Mouse (Mus musculus) retina, embryonic 14.5 days (tissue): Measurements from ENCODE around the gene Keap1.
"Not testable (repeated sequence)": the region's sequence is repeated elsewhere in the genome, so short reads cannot be mapped to it uniquely, and the experiment has no call there.

Source experiments
- DNase-seq: peaks from one replicate; pipeline ENCODE4 v3.0.0-alpha.2; 2015; ENCODE audit warnings: low spot score

Keap1 gene

GRCm38 (mm10) chr9:21231551-21231950, 7.6 kb downstream of the Keap1 start:
- no peak for DNase-seq

GRCm38 (mm10) chr9:21227342-21227741, 11.8 kb downstream of the Keap1 start:
- DNase-seq = no peak

GRCm38 (mm10) chr9:21225415-21225758, 13.8 kb downstream of the Keap1 start:
- no peak for DNase-seq

DNA sequence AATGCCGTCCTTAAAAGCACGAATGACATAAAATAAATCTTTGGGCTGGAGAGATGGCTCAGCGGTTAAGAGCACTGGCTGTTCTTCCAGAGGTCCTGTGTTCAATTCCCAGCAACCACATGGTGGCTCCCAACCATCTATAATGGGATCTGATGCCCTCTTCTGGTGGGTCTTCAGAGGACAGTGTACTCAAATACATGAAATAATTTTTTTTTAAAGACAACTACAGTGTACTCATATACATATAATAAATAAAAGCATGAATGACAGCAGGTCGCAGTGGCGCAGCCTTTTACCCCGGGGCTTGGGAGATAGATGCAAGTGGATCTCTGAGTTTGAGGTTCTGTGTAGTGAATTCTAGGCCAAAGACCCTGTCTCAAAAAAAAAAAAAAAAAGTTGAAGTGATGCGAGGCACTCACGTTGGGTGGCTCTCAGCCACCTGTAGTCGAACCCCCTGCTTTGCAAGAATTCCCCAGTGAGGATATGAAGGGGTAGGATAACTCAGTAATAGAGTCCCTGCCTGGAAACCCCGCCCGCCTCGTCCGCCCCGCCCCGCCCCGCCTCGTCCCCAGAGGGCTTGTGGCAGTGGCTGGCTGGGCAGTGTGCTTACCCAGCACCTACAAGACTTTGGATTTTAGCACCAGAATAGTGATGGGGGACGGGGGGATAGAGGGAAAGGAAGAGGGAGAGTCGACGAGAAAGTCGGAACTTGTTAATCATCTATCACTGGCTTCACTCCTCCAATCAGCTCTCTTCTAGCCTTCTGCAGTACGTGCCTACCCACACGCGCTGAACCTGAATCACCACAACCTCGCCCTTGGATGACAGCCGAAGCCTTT, 14.4 kb downstream of the Keap1 start:
- DNase-seq = no peak

GRCm38 (mm10) chr9:21223906-21224305, 15.3 kb downstream of the Keap1 start:
- no peak for DNase-seq

DNA sequence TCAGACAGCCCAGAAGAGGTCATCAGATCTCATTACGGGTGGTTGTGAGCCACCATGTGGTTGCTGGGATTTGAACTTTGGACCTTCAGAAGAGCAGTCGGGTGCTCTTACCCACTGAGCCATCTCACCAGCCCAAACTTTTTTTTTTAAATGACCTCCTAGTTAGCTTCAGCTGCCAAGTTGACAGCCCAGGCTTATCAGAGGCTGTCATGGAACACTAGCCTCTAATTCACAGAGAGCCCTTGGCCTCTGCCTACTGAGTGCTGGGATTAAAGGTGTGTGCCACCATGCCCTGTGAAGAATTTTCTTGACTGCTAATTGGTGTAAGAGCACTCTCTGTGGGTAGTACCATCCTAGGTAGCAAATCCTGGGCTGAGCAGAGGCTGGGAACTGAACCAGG, 15.7 kb downstream of the Keap1 start:
- not testable (repeated sequence) for DNase-seq

DNA sequence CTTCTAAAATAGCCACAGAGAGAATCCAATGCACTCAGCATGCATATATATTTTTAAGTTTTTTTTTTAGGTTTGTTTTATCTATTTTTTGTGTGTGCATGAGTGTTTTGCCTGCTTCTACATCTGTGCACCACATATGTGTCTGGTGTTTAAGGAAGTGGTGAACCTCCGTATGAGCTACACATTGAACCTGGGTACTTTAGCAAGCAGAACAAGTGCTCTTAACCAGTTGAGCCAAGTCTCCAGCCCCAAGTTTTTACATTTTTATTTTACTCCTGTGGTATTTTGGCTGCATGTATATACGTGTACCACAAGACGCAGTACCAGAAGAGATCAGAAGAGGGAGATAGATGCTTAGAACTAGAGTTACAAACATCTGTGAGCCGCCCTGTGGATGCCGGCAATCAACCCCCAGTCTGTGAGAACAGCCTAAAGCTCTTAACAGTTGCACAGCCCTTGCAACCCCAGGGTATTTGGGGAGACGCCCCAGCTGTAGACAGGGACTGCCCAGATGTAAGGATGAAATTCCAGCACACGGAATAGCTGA, 17.7 kb downstream of the Keap1 start:
- DNase-seq = peak; percentile 88

GRCm38 (mm10) chr9:21220490-21221382, 18.4 kb downstream of the Keap1 start:
- peak; percentile 96 for DNase-seq

DNA sequence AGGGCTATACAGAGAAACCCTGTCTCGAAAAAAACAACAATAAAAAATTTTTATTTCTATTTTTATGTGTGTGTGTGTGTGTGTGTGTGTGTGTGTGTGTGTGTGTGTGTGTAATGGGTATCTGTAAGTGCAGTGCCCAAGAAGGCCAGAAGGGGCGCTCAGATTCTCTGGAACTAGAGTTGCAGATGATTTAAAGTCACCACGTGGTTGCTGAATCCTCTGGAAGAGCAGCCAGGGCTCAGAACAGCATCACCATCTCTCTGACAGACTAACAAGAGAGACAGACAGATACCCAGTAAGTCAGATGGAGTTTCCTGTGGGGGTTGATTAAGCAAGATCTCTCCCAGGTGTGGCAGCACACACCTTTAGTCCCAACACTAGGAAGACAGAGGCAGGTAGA, 19.3 kb downstream of the Keap1 start:
- DNase-seq = no peak

GRCm38 (mm10) chr9:21216050-21216841, 22.9 kb downstream of the Keap1 start:
- DNase-seq = peak; percentile 66

GRCm38 (mm10) chr9:21213617-21214190, 25.5 kb downstream of the Keap1 start:
- peak; percentile 64 for DNase-seq

DNA sequence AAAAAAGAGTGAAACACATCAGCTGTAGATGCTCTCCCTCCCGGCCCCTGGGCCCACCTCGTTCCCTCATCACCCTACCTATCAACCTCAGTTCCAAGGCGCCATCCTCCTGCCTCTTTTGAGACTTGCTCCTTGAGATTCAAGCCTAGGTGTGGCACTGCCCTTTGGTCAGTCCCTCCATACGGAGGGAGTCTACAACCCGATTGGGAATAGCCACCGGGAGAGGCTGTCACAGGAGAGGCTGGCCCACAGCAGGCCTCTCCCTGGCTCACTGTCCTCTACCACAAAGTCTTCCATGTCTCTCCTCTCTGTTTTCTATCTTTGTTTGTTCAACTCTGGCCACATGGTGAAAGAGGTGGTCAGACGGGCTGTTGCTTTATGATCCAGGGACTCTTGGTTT, 27.5 kb downstream of the Keap1 start:
- DNase-seq = no peak

GRCm38 (mm10) chr9:21210821-21211220, 28.3 kb downstream of the Keap1 start:
- no peak for DNase-seq

DNA sequence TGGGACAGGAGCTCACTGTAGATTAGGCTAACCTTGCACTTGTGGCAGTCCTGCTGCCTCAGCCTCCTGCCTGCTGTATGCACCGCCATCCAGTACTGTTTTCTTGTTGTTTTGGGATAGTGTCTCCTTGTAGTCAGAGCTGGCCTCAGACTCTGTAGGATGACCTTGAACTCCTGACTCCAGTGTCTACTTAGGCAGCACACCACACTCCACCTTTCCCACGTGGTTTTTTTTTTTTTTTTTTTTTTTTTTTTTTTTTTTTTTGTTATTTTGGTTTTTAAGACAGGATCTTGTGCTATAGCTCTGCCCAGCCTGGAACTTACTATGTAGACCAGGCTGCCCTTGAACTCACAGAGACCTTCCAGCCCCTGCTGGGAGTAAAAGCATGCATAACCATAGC, 30.5 kb downstream of the Keap1 start:
- DNase-seq = no peak

- DNase-seq = no peak
These were observed 32.3 kb downstream of the Keap1 start for GRCm38 (mm10) chr9:21206848-21207247.

GRCm38 (mm10) chr9:21204528-21205272, 34.5 kb downstream of the Keap1 start:
- DNase-seq = peak; percentile 65

DNA sequence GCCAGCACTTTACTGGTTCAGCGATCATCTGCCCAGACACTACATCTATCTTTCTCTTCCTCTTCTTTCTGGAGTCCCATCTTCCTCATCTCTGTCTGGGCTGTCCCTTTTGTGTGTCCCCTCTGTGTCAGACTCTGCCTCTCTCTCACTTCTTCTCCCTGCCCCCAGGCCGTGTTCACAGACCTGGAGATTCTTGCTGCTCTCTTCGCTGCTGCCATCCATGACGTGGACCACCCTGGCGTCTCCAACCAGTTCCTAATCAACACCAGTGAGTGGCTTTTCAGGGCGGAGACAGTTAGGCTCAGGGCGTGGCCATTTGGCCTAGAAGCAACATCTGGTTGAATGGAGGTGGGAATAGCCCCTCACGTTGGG, 35.0 kb downstream of the Keap1 start:
- DNase-seq = no peak

- no peak for DNase-seq
These were observed 40.2 kb downstream of the Keap1 start for GRCm38 (mm10) chr9:21198960-21199359.

DNA sequence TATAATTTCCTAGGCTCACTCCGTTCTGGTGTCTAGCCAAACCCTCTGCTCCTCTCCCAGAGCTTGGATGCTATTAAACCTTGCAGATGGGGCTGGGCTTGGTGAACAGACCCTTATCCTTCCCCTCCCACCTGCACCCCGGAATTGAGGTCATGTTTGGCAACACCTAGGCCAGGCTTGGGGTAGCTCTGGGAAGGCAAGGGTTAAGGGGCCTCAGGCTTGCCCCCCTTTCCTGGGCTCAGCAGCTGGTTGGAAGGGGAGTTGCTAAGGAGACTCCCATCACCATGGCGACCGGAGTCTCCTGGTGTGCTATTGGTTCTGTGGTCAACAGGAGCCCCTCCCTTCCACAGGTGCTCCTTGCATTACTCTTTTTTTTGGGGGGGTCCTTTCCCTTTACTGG, 41.2 kb downstream of the Keap1 start:
- DNase-seq = peak; percentile 75

- DNase-seq = peak; percentile 47
These were observed 42.4 kb downstream of the Keap1 start for GRCm38 (mm10) chr9:21196521-21197433.
